Mouse (Mus musculus) forebrain, embryonic 11.5 days (tissue): ENCODE measurements at regions not wholly inside any gene's neighbourhood (a gene's known extent, or its start where the extent isn't known, plus 50 kb on each side); places are given as distances from the start of the nearest gene placed in this dataset.

Source experiments
- ATAC-seq: fragments of 200-750 bp; cut with Nextera tagmentation; replicated peaks from 2 replicates; pipeline ENCODE4 v1.8.0; 2017; ENCODE audit warnings: moderate TSS enrichment; ENCODE audit not compliant: low FRiP score
- DNase-seq: peaks from one replicate; pipeline ENCODE4 v3.0.0-alpha.2; 2017; ENCODE audit warnings: low spot score
- H3K27ac ChIP-seq: fragments of 300-500 bp; sonication (generic); 2 replicates; pipeline ENCODE4 v1.5.1; 2014; ENCODE audit warnings: low read depth, low read length
- H3K27me3 ChIP-seq: fragments of 300-500 bp; sonication (generic); 2 replicates; pipeline ENCODE4 v1.6.1; 2014; ENCODE audit warnings: mild to moderate bottlenecking, low read length, mixed read lengths; ENCODE audit not compliant: control insufficient read depth, insufficient read depth
- H3K36me3 ChIP-seq: fragments of 300-500 bp; sonication (generic); 2 replicates; pipeline ENCODE4 v1.6.1; 2014; ENCODE audit warnings: mild to moderate bottlenecking, low read length, moderate library complexity, mixed read lengths; ENCODE audit not compliant: control insufficient read depth, insufficient read depth
- H3K4me1 ChIP-seq: fragments of 300-500 bp; sonication (generic); replicated peaks from 2 replicates; pipeline ENCODE4 v1.6.1; 2014; ENCODE audit warnings: low read length, mixed read lengths; ENCODE audit not compliant: control insufficient read depth, insufficient read depth
- H3K4me2 ChIP-seq: fragments of 300-500 bp; sonication (generic); 2 replicates; pipeline ENCODE4 v1.6.1; 2014; ENCODE audit warnings: low read depth, mild to moderate bottlenecking, low read length, moderate library complexity, mixed read lengths; ENCODE audit not compliant: severe bottlenecking
- H3K4me3 ChIP-seq: fragments of 300-500 bp; sonication (generic); 2 replicates; pipeline ENCODE4 v1.5.1; 2014; ENCODE audit warnings: low read depth, low read length
- H3K9ac ChIP-seq: fragments of 300-500 bp; sonication (generic); 2 replicates; pipeline ENCODE4 v1.6.1; 2014; ENCODE audit warnings: low read length
- H3K9me3 ChIP-seq: fragments of 300-500 bp; sonication (generic); 2 replicates; pipeline ENCODE4 v1.6.1; 2016; ENCODE audit warnings: low read length, mixed read lengths; ENCODE audit not compliant: control insufficient read depth
- WGBS: fragments of 180-500 bp; shearing (Covaris S2); extraction: QIAGEN DNeasy Blood & Tissue Kit; methylation state at CpG from one replicate; pipeline ENCODE4 v1.1.7; 2014; 5-methylcytosine and 5-hydroxymethylcytosine counted together

DNA sequence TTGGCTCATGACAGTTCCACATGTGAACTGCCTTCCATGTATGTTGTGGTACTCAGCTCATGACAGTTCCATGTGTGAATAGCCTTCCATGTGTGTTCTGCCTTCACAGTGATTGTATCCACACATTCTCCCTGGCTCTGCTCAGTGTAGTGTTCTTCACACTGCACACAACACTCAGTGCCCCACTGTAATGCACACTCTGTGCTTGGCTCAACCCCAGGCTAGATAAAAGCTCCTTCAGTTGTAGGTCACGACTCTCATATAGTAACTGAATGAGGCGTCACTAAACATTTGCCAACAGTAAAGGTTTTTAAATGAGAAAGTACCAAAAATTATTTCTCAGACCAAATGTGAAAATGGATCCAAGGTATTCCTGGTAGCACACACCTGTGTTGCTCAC, 79.6 kb downstream of the Tex29 start:
- Histone ChIP-seq H3K9ac (no peak overlapping the region), H3K27ac (no peak overlapping the region), H3K9me3 (no peaks in the 10 kb centered on the region), H3K4me2 (no peak overlapping the region), H3K27me3 (no peaks in the 10 kb centered on the region; the same call in 1 of the 2 replicates), H3K4me3 (no peak overlapping the region), H3K4me1 (peaks cover 6% of the 10 kb centered on the region), H3K36me3 (no peaks in the 10 kb centered on the region)
- no peak for ATAC-seq
- 93% methylated on average over 2 of the region's 2 CpGs for WGBS
- DNase-seq: no peak

DNA sequence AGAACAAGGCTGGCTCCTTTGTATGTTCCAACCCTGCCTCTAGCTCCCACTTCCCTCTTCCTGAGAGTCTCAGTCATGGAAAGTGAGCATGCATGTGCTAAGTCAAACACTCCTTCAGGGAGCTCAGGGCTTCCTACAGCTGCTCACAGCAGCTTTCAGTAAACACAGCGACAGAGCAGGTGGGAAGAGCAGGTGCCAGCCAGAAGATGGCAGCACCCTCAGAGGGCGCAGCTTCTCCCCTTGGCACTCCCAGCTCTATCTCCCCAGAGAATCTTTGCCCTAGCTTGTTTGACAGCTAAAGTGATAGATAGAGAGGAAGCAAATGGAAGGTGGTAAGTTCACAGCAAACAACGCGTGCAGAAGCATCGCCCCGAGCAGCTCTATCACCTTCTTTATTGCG, 82.8 kb downstream of the Tex29 start:
- WGBS: 84% methylated on average over 7 of the region's 7 CpGs
- Histone ChIP-seq H3K9ac (no peak overlapping the region), H3K36me3 (no peaks in the 10 kb centered on the region), H3K9me3 (no peaks in the 10 kb centered on the region), H3K4me1 (no peaks in the 10 kb centered on the region), H3K4me3 (no peak overlapping the region), H3K27ac (no peak overlapping the region), H3K4me2 (no peak overlapping the region), H3K27me3 (no peaks in the 10 kb centered on the region)
- DNase-seq (no peak), ATAC-seq (no peak)

DNA sequence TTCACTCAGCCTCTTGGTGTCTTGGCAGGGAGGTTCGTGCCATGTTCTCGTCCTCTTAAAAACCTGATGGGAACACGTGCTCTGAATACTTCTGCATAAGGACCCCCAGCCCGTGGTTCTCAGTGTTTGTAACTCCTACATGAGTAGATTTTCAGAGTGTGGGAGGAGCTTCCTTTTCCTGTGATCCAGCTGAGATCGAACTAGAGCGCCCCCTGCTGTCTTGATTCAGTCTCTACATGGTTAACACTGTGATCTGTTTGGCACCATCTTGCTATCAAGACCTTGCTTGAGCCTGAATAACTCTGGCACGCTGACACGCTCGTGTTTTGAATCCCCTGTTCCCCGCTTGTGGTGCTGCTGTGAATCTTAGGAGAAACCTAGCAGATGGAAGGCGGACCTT, 83.9 kb downstream of the Tex29 start:
- H3K4me3 ChIP-seq: no peak overlapping the region
- no peak for ATAC-seq
- 63% methylated on average over 11 of the region's 11 CpGs for WGBS

DNA sequence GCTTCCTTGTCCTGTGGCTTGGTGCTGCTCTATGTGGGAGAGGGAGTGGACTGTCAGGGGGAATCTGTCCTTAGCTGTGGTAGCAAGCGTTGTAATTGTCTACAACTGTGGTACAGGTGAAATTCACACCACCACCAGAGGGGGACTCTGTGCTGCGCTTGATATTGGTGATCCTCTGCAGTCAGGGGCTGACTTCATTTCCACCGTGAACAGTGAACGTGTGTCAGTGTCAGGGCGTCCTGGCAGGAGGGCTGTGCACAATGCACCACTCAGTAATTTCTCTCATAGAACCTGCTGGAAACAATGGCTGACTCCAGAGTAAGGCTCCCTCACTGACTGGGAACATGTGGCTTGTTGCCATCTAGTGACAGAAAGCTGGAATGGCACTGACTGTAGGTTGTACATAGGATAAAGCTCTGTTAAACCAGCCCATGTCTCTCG, 102.6 kb downstream of the Tex29 start:
- WGBS: 20% methylated on average over 6 of the region's 6 CpGs
- DNase-seq: peak; percentile 67
- peak; percentile 80 for ATAC-seq
- H3K4me1 ChIP-seq: no peaks in the 10 kb centered on the region
- H3K27ac ChIP-seq: no peak overlapping the region
- H3K9ac ChIP-seq: no peak overlapping the region
- no peak overlapping the region for H3K4me3 ChIP-seq
- no peaks in the 10 kb centered on the region for H3K27me3 ChIP-seq
- H3K9me3 ChIP-seq: no peaks in the 10 kb centered on the region
- H3K4me2 ChIP-seq: no peak overlapping the region
- H3K36me3 ChIP-seq: no peaks in the 10 kb centered on the region

More for the DNA sequence above, 83.9 kb downstream of the Tex29 start:
- no peaks in the 10 kb centered on the region for H3K9me3 ChIP-seq
- peak; percentile 72 for DNase-seq
- H3K4me2 ChIP-seq: no peak overlapping the region
- no peak overlapping the region for H3K9ac ChIP-seq
- H3K4me1 ChIP-seq: no peaks in the 10 kb centered on the region
- no peaks in the 10 kb centered on the region for H3K36me3 ChIP-seq
- H3K27me3 ChIP-seq: no peaks in the 10 kb centered on the region
- H3K27ac ChIP-seq: no peak overlapping the region

DNA sequence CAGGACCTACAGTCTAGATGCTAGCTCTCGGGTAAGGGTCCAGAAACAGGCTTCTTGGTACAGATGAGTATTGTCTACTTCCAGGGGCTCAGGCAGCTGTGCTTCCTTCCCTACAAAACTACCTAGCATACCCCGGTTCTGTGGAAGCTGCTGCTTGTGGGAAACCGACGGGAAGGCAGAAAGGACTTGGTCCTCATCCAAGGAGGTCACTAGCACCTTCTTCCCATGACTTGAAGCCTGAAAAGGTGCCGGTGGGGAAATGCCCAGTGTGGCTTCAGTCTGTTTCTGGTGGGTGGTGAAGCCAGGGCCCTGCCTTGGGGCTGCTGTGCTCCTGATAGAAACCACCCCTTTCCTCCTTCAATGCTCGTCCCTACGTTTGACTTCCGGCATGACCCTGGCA, 107.5 kb downstream of the Tex29 start:
- Histone ChIP-seq H3K36me3 (no peaks in the 10 kb centered on the region), H3K9ac (no peak overlapping the region), H3K27ac (no peak overlapping the region), H3K27me3 (no peaks in the 10 kb centered on the region), H3K4me2 (no peak overlapping the region), H3K9me3 (no peaks in the 10 kb centered on the region), H3K4me3 (no peak overlapping the region), H3K4me1 (no peaks in the 10 kb centered on the region)
- 86% methylated on average over 8 of the region's 8 CpGs for WGBS
- DNase-seq: no peak
- no peak for ATAC-seq

DNA sequence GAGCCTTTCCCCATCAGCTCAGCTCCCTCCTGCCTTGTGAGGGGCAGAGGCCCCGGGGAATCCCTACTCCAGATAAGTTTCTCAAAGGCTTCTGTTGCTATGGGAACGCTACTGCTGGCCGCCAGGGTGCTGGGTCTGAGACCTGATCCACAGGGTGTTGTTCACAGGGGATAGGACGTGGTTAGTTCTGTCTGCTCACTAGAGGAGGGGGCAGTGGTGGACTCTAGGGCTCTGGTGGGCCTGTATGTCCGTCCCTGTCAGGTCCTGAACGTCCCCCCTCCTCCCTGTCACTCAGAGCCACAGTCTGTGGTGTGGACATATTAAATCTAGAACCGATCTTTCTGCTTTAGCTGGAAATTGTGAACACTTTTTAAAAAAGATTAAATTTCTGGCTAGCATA, 116.0 kb downstream of the Tex29 start:
- no peak for ATAC-seq
- no peaks in the 10 kb centered on the region for H3K36me3 ChIP-seq
- H3K4me2 ChIP-seq: no peak overlapping the region
- no peaks in the 10 kb centered on the region for H3K4me1 ChIP-seq
- H3K9ac ChIP-seq: no peak overlapping the region
- no peaks in the 10 kb centered on the region for H3K9me3 ChIP-seq
- 24% methylated on average over 7 of the region's 7 CpGs for WGBS
- no peaks in the 10 kb centered on the region for H3K27me3 ChIP-seq
- H3K4me3 ChIP-seq: no peak overlapping the region
- no peak overlapping the region for H3K27ac ChIP-seq
- DNase-seq: peak; percentile 40

DNA sequence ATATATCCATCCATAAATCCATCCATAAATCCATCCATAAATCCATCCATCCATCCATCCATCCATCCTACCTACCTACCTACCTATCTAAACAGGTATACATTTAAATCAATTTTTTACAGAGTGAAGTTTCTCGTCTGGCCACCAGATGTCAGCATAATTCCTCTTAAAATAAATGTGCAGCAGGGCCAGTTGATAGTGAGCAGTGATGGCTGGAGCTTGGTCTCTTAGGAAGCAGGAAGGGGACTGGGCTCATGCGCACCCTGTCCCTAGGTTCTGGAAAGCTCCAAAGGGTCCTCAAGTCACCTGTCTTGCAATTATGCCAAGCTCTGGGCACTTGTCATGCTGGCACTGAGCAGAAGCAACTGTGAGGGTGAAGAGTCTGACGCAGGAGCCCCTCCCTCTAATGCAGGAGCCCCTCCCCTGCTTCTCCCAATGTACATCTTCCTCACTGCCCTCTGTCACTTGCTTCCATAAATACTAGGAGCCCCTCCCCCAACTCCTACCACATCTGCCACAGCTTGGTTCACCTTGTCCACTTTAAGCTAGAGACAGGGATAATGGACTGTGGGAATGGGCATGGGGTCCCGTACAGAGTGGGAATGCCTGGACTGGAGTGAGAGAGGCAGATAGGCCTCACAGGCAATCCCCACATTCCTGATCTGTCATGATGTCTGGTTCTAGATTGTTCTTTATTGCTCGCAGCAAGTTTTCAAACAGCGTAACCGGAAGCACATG, 116.9 kb downstream of the Tex29 start:
- 0 out of 2 replicates have a peak, but pooled peaks have one; percentile 53 for ATAC-seq
- 63% methylated on average over 7 of the region's 7 CpGs for WGBS
- H3K36me3 ChIP-seq: no peaks in the 10 kb centered on the region

DNA sequence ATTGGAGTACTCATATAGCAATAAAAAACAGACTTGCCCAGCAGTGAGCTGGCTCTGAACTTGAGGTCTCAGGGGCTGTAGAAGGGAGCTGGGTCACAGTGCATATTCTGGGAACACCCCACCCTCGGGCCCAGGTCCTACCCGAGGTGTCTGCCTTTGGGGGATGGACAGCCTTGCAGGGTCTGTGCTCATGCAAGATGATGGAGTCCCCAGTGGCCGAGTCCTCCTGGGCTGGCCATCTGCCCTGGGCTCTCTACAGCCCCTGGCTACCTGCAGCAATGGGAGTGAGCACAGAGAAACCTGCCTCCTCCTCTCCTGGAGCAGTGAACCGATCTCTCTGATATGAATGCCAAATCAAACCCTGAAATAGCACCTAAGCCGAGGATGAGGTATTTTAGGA, 117.9 kb downstream of the Tex29 start:
- DNase-seq: no peak
- no peaks in the 10 kb centered on the region for H3K27me3 ChIP-seq
- H3K4me2 ChIP-seq: no peak overlapping the region
- no peaks in the 10 kb centered on the region for H3K36me3 ChIP-seq
- H3K4me1 ChIP-seq: no peaks in the 10 kb centered on the region
- H3K9me3 ChIP-seq: no peaks in the 10 kb centered on the region
- no peak for ATAC-seq
- 65% methylated on average over 5 of the region's 5 CpGs for WGBS
- H3K9ac ChIP-seq: no peak overlapping the region
- H3K4me3 ChIP-seq: no peak overlapping the region
- H3K27ac ChIP-seq: no peak overlapping the region

More for the DNA sequence above, 116.9 kb downstream of the Tex29 start:
- Histone ChIP-seq H3K9ac (no peak overlapping the region), H3K27ac (no peak overlapping the region), H3K4me2 (no peak overlapping the region), H3K4me3 (no peak overlapping the region), H3K27me3 (no peaks in the 10 kb centered on the region), H3K4me1 (no peaks in the 10 kb centered on the region), H3K9me3 (no peaks in the 10 kb centered on the region)
- peak; percentile 56 for DNase-seq

DNA sequence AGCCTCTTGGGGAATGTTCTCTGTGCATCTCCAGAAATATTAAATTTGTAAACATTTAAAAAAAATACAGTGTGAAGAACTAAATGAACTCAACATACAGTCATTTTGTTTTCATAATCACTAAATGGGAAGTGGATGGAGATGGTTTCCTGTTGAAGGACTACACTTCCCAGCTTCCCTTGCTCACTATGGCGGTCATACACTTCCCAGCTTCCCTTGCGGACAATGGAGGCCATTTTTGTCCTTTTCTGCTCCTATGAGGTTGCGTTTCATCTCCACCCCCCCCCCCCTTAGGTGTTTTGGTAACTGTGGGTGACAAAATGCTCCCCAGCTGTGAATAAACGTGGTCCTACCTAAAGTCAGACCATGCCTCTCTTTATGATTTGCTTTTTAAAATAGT, 119.2 kb downstream of the Tex29 start:
- no peaks in the 10 kb centered on the region for H3K36me3 ChIP-seq
- DNase-seq (no peak), ATAC-seq (no peak)
- no peak overlapping the region for H3K27ac ChIP-seq
- H3K9me3 ChIP-seq: no peaks in the 10 kb centered on the region
- H3K4me1 ChIP-seq: no peaks in the 10 kb centered on the region
- WGBS: 84% methylated on average over 4 of the region's 4 CpGs
- H3K9ac ChIP-seq: no peak overlapping the region
- no peak overlapping the region for H3K4me3 ChIP-seq
- no peak overlapping the region for H3K4me2 ChIP-seq
- H3K27me3 ChIP-seq: no peaks in the 10 kb centered on the region
